Mouse (Mus musculus) CH12.LX (cell line): ENCODE data around the gene Bbs1.

Source experiments
- CTCF ChIP-seq, 2 experiments: IDR thresholded peaks in 1 of 2; conservative IDR thresholded peaks in 1 of 2; 2 replicates each; pipeline ENCODE4 v1.5.1; 2011 to 2012; ENCODE audit warnings: low read depth in 2 of 2, low read length in 2 of 2, improper control_type of control experiment in 1 of 2, inconsistent platforms in 1 of 2, mild to moderate bottlenecking in 1 of 2, moderate library complexity in 1 of 2
- ELF1 ChIP-seq: IDR thresholded peaks from 2 replicates; pipeline ENCODE4 v1.6.1; 2014; ENCODE audit warnings: low read depth, mild to moderate bottlenecking, inconsistent platforms, low read length, improper control_type of control experiment
- EP300 ChIP-seq: IDR thresholded peaks from 2 replicates; pipeline ENCODE4 v1.6.1; 2011; ENCODE audit warnings: low read length, improper control_type of control experiment
- IRF4 ChIP-seq: IDR thresholded peaks from 2 replicates; pipeline ENCODE4 v1.6.1; 2014; ENCODE audit warnings: low read depth, mild to moderate bottlenecking, inconsistent platforms, low read length, improper control_type of control experiment
- KAT2A ChIP-seq: IDR thresholded peaks from 2 replicates; pipeline ENCODE4 v1.6.1; 2012; ENCODE audit warnings: low read length, improper control_type of control experiment, inconsistent platforms; ENCODE audit not compliant: insufficient replicate concordance
- MAFK ChIP-seq: IDR thresholded peaks from 2 replicates; pipeline ENCODE4 v1.6.1; 2011; ENCODE audit warnings: low read length, improper control_type of control experiment; ENCODE audit not compliant: insufficient replicate concordance
- NELFE ChIP-seq: IDR thresholded peaks from 2 replicates; pipeline ENCODE4 v1.6.1; 2011; ENCODE audit warnings: low read depth, low read length, improper control_type of control experiment
- POLR2A ChIP-seq: IDR thresholded peaks from 2 replicates; pipeline ENCODE4 v1.6.1; 2011; ENCODE audit warnings: low read depth, mild to moderate bottlenecking, improper control_type of control experiment, low read length
- POLR2AphosphoS2 ChIP-seq: IDR thresholded peaks from 2 replicates; pipeline ENCODE4 v1.6.1; 2011; ENCODE audit warnings: low read depth, low read length, improper control_type of control experiment

GRCm38 (mm10) chr19:4908107-4908506, 1.7 kb upstream of the Bbs1 start:
- TF ChIP-seq NELFE (no peak), POLR2AphosphoS2 (no peak), CTCF (conservative IDR thresholded peaks at IDR 0.05 in 1 of 2, IDR thresholded peaks at IDR 0.05 in 1 of 2; ENCODE audit: low read depth in 2 of 2, low read length in 2 of 2) (peak; percentile 37 to 65; a peak in 3 of 4 replicates), MAFK (no peak), EP300 (no peak), KAT2A (no peak), ELF1 (no peak), POLR2A (no peak), IRF4 (no peak)
